Mouse (Mus musculus) kidney, adult 2 months (tissue): ENCODE data around the gene Wdr93.

Experiments
- CTCF ChIP-seq: fragments of 200-500 bp; conservative IDR thresholded peaks from 2 replicates; pipeline ENCODE4 v1.5.1; 2011; ENCODE audit warnings: low read depth, mild to moderate bottlenecking, control low read depth, low read length, moderate library complexity, mixed read lengths; ENCODE audit not compliant: insufficient read depth, insufficient read length
- POLR2A ChIP-seq: fragments of 200-500 bp; IDR thresholded peaks from one replicate; pipeline ENCODE4 v1.6.1; 2011; ENCODE audit warnings: low read depth, low read length, control low read depth

DNA sequence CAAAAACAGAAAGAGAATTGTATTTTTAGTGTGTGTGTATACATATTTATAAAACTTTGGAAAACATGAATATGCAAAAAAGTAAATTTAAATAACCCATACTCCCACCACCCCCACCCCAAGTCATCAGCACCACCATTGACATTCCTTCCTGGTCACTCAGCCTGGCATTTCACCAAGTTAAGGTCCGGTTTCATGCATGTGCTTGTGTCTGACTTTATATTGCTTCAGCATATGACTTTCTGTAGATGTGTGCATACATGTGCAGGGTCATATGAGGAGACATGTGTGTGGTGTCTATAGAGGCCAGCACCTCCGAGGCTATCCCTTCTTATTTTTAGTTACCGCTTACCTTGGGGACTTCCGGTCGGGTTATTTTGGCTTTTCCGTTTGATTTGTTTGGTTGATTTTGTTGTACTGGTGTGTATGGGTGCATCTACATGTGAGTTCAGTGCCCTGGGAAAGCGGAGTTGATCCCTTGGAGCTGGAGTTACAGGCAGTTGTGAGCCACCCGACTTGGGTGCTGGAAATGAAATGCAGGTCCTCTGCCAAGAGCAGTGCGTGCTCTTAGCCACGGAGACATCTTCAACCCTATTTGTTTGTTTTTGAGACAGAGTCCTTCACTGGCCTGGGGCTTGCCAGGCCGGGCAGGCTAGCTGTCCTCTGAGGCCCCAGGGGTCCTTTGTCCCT, 39.0 kb downstream of the Wdr93 start:
- TF ChIP-seq CTCF (no peak), POLR2A (no peak)
